ENCODE assay signal across 9 mouse cellular contexts in the genomic region with DNA sequence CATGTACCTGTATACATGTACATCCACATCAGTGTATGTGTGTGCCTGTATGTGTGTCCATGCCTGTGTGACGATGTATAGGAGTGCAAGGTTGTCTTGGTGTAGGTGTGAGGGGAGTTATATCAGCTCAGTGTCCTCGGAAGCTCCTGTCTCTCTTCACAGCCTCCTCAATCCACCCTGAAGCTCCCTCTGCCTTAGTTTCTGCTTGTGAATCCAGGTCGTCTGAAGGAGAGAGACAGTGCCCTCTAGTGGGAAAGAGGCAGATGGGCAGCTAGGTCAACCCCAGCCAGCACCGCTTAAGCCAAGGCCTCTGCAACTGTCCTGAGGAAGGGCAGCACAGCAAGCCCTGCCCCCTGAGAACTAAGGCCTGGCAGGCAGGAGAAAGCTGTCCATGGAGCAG. TPM values are rescaled to one million over a fixed set of nuclear protein-coding genes. Genes with fewer than 3 reads are reported as not detected.
DNase-seq lines count a peak whose midpoint lies in the region; ATAC-seq and TF ChIP-seq lines count a peak whose summit lies in the region.
"Had no signal": no experiment of that assay in that cellular context is flagged by ENCODE, and none has a peak within 500 bp of the region (broad histone marks: within the 10 kb centered on the region; RNA-seq: fewer than 3 reads in every experiment).

No protein-coding gene starts in this region.

- peak; percentile 88 to 94 for TF ChIP-seq CTCF in CH12.LX (conservative IDR thresholded peaks at IDR 0.05 in 1 of 2, IDR thresholded peaks at IDR 0.05 in 1 of 2; ENCODE audit: low read depth in 2 of 2, low read length in 2 of 2)

- H3K4me2 ChIP-seq in CH12.LX (ENCODE audit: insufficient read depth, low read depth, poor library complexity, severe bottlenecking), result no peak overlapping the region
- no peak overlapping the region for H3K4me2 ChIP-seq in forebrain, embryonic 14.5 days (ENCODE audit: low read length)
- no peak overlapping the region for H3K4me2 ChIP-seq in intestine, embryonic 16.5 days (ENCODE audit: low read depth, low read length)
- no peak overlapping the region for H3K4me2 ChIP-seq in lung, embryonic 16.5 days (ENCODE audit: low read depth, low read length)

- H3K36me3 ChIP-seq in CH12.LX (replicated peaks in 1 of 2; ENCODE audit: control insufficient read depth in 1 of 2, insufficient read depth in 1 of 2, low read length in 1 of 2), result no peaks in the 10 kb centered on the region
- H3K36me3 ChIP-seq in forebrain, embryonic 14.5 days (ENCODE audit: control insufficient read depth, insufficient read depth, low read length), result no peaks in the 10 kb centered on the region
- no peaks in the 10 kb centered on the region for H3K36me3 ChIP-seq in intestine, embryonic 16.5 days (ENCODE audit: control insufficient read depth, insufficient read depth, low read length)
- no peaks in the 10 kb centered on the region for H3K36me3 ChIP-seq in lung, embryonic 16.5 days (ENCODE audit: control insufficient read depth, insufficient read depth, low read length)

- no peak for TF ChIP-seq EP300 in CH12.LX (IDR thresholded peaks at IDR 0.05; ENCODE audit: low read length)

- dilution Hi-C loops in CH12.LX (cut with MboI; ENCODE audit: extremely low pct_ligation_motif_present, extremely low pct_unique_long_range_greater_than_20kb, low sequenced_read_pairs), result no loop called here

- no peak overlapping the region for H3K9ac ChIP-seq in CH12.LX (ENCODE audit: insufficient read depth, low read depth)
- H3K9ac ChIP-seq in forebrain, embryonic 14.5 days (ENCODE audit: low read length), result no peak overlapping the region
- 0 out of 2 replicates have a peak overlapping the region, but pooled peaks have one; percentile 38 for H3K9ac ChIP-seq in intestine, embryonic 16.5 days (ENCODE audit: low read depth, low read length)
- no peak overlapping the region for H3K9ac ChIP-seq in lung, embryonic 16.5 days (ENCODE audit: low read length)

- peaks cover 76% of the 10 kb centered on the region for H3K27me3 ChIP-seq in CH12.LX (replicated peaks)
- no peaks in the 10 kb centered on the region for H3K27me3 ChIP-seq in forebrain, embryonic 14.5 days (replicated peaks; ENCODE audit: control insufficient read depth, insufficient read depth, low read length)
- H3K27me3 ChIP-seq in intestine, embryonic 16.5 days (replicated peaks; ENCODE audit: control insufficient read depth, insufficient read depth, low read length), result peaks cover 7% of the 10 kb centered on the region
- H3K27me3 ChIP-seq in lung, embryonic 16.5 days (ENCODE audit: control insufficient read depth, insufficient read depth, low read depth, low read length), result no peaks in the 10 kb centered on the region

- no peak for TF ChIP-seq POLR2A in CH12.LX (IDR thresholded peaks at IDR 0.05; ENCODE audit: low read depth, low read length)

- peak; percentile 77 for DNase-seq in 416B (ENCODE audit: low read depth)
- peak; percentile 68 for DNase-seq in CH12.LX (ENCODE audit: extremely low read depth)
- DNase-seq in cerebellum, adult 18-20 months, result peak; percentile 75 to 78
- DNase-seq in forebrain, embryonic 14.5 days (ENCODE audit: low spot score), result peak; percentile 83
- DNase-seq in yolk sac, embryonic 10.5 days (ENCODE audit: low spot score), result no peak

- WGBS in forebrain, embryonic 14.5 days, result 4% methylated on average over 4 of the region's 4 CpGs
- WGBS in intestine, embryonic 16.5 days, result 2% methylated on average over 4 of the region's 4 CpGs
- WGBS in lung, embryonic 16.5 days, result 2% methylated on average over 4 of the region's 4 CpGs

- peak; percentile 69 for TF ChIP-seq RAD21 in CH12.LX (IDR thresholded peaks at IDR 0.05; ENCODE audit: low read depth, low read length)

- in situ Hi-C loops in CH12.LX (cut with MboI; ENCODE audit: low pct_ligation_motif_present, low pct_unique_long_range_greater_than_20kb, low sequenced_read_pairs), result no loop called here

- no peak overlapping the region for H3K27ac ChIP-seq in CH12.LX (ENCODE audit: insufficient read depth, low read depth)
- no peak overlapping the region for H3K27ac ChIP-seq in forebrain, embryonic 14.5 days (ENCODE audit: low read depth, low read length)
- no peak overlapping the region for H3K27ac ChIP-seq in intestine, embryonic 16.5 days (ENCODE audit: low read length)
- H3K27ac ChIP-seq in lung, embryonic 16.5 days (ENCODE audit: low read length), result no peak overlapping the region
- H3K27ac ChIP-seq: macrophage had no signal

- ATAC-seq in forebrain, embryonic 14.5 days, result peak; percentile 61
- peak; percentile 56 for ATAC-seq in intestine, embryonic 16.5 days
- peak; percentile 57; the same call in 1 of the 2 replicates for ATAC-seq in lung, embryonic 16.5 days (ENCODE audit: low read depth)
- peak; percentile 73 for ATAC-seq in neutrophil, adult 5-6 weeks (ENCODE audit: extremely low read depth, insufficient number of reproducible peaks, low FRiP score, poor library complexity, severe bottlenecking)

- H3K9me3 ChIP-seq in CH12.LX (replicated peaks; ENCODE audit: low read length), result no peaks in the 10 kb centered on the region
- no peaks in the 10 kb centered on the region for H3K9me3 ChIP-seq in forebrain, embryonic 14.5 days (replicated peaks; ENCODE audit: control insufficient read depth, low read length)
- H3K9me3 ChIP-seq in intestine, embryonic 16.5 days (ENCODE audit: control insufficient read depth, low read length), result no peaks in the 10 kb centered on the region
- H3K9me3 ChIP-seq in lung, embryonic 16.5 days (ENCODE audit: control insufficient read depth, low read length), result no peaks in the 10 kb centered on the region

- H3K79me2 ChIP-seq in CH12.LX (replicated peaks; ENCODE audit: control insufficient read depth, extremely low read depth, insufficient read depth, poor library complexity, severe bottlenecking), result no peaks in the 10 kb centered on the region

- H3K4me3 ChIP-seq in CH12.LX (replicated peaks in 1 of 3; ENCODE audit: low read depth in 2 of 3, low read length in 2 of 3, poor library complexity in 1 of 3), result no peak overlapping the region
- H3K4me3 ChIP-seq in forebrain, embryonic 14.5 days (ENCODE audit: low read depth, low read length), result no peak overlapping the region
- H3K4me3 ChIP-seq in intestine, embryonic 16.5 days (ENCODE audit: low read length), result no peak overlapping the region
- H3K4me3 ChIP-seq in lung, embryonic 16.5 days (ENCODE audit: low read length), result no peak overlapping the region

- H3K4me1 ChIP-seq in CH12.LX (ENCODE audit: control insufficient read depth in 1 of 2, insufficient read depth in 2 of 2), result peaks cover 3 to 7% of the 10 kb centered on the region in 2 experiments; a peak in 3 of 4 replicates
- H3K4me1 ChIP-seq in forebrain, embryonic 14.5 days (ENCODE audit: control insufficient read depth, insufficient read depth, low read length), result peaks cover 3% of the 10 kb centered on the region; the same call in 1 of the 2 replicates
- no peaks in the 10 kb centered on the region for H3K4me1 ChIP-seq in intestine, embryonic 16.5 days (ENCODE audit: control insufficient read depth, insufficient read depth, low read length)
- H3K4me1 ChIP-seq in lung, embryonic 16.5 days (replicated peaks; ENCODE audit: control insufficient read depth, insufficient read depth, low read length), result no peaks in the 10 kb centered on the region

TF ChIP-seq in CH12.LX, 34 proteins besides CTCF, POLR2A, EP300 and RAD21 (continues in another document):
- TF ChIP-seq SMC3 (IDR thresholded peaks at IDR 0.05; ENCODE audit: low read depth, low read length), result peak; percentile 79

RNA-seq across cellular contexts. Expression of a gene that starts 13.2 kb away (rescaled TPM):
- total RNA-seq in CH12.LX (2012; rRNA removed) (17.9 and 19.9 TPM in 2 replicates), CH12.LX (2014; rRNA removed) (10.5 and 12.5 TPM in 2 replicates)
- polyA plus RNA-seq in CH12.LX (2012; ENCODE audit: insufficient read length, low read depth), result 56.5 and 69.9 TPM in 2 replicates
- 90.7 and 98.1 TPM in 2 replicates for polyA plus RNA-seq in forebrain, embryonic 14.5 days (2014; fragmentation: Nextera tagmentation; extraction: Ambion mirVana)
- 19.3 and 20.9 TPM in 2 replicates for polyA plus RNA-seq in intestine, embryonic 16.5 days (2015; fragmentation: Nextera tagmentation; extraction: Ambion mirVana)
- 31.1 and 34.5 TPM in 2 replicates for polyA plus RNA-seq in lung, embryonic 16.5 days (2015; fragmentation: Nextera tagmentation; extraction: Ambion mirVana)
- total RNA-seq in neutrophil, adult 5-6 weeks (2017), result 28.9 and 29.6 TPM in 2 replicates

RNA-seq across cellular contexts. Expression of a gene that starts 16.6 kb away (rescaled TPM):
- total RNA-seq in CH12.LX (2012; rRNA removed) (2.1 and 2.9 TPM in 2 replicates), CH12.LX (2014; rRNA removed) (not detected in 2 replicates)
- polyA plus RNA-seq in CH12.LX (2012; ENCODE audit: insufficient read length, low read depth), result not detected in 2 replicates
- not detected in 2 replicates for polyA plus RNA-seq in forebrain, embryonic 14.5 days (2014; fragmentation: Nextera tagmentation; extraction: Ambion mirVana)
- polyA plus RNA-seq in intestine, embryonic 16.5 days (2015; fragmentation: Nextera tagmentation; extraction: Ambion mirVana), result not detected in 2 replicates
- polyA plus RNA-seq in lung, embryonic 16.5 days (2015; fragmentation: Nextera tagmentation; extraction: Ambion mirVana), result not detected in 2 replicates
- not detected in 2 replicates for total RNA-seq in neutrophil, adult 5-6 weeks (2017)
- polyA plus RNA-seq: macrophage had no signal

RNA-seq across cellular contexts. Expression of a gene that starts 18.5 kb away (rescaled TPM):
- total RNA-seq in CH12.LX (2012; rRNA removed) (0.46 and 0.47 TPM in 2 replicates), CH12.LX (2014; rRNA removed) (not detected in 2 replicates)
- 0.80 and 0.94 TPM in 2 replicates for polyA plus RNA-seq in CH12.LX (2012; ENCODE audit: insufficient read length, low read depth)
- polyA plus RNA-seq in forebrain, embryonic 14.5 days (2014; fragmentation: Nextera tagmentation; extraction: Ambion mirVana), result 15.6 and 18.9 TPM in 2 replicates
- 1.7 and 2.0 TPM in 2 replicates for polyA plus RNA-seq in intestine, embryonic 16.5 days (2015; fragmentation: Nextera tagmentation; extraction: Ambion mirVana)
- 1.6 and 1.7 TPM in 2 replicates for polyA plus RNA-seq in lung, embryonic 16.5 days (2015; fragmentation: Nextera tagmentation; extraction: Ambion mirVana)
- 0.23 TPM in 1 of 2 replicates, not detected in the other for total RNA-seq in neutrophil, adult 5-6 weeks (2017)

RNA-seq across cellular contexts. Expression of a gene that starts 28.6 kb away (rescaled TPM):
- total RNA-seq in CH12.LX (2012; rRNA removed) (0.17 and 0.25 TPM in 2 replicates), CH12.LX (2014; rRNA removed) (0.12 and 0.24 TPM in 2 replicates)
- 0.26 and 0.56 TPM in 2 replicates for polyA plus RNA-seq in CH12.LX (2012; ENCODE audit: insufficient read length, low read depth)
- polyA plus RNA-seq in forebrain, embryonic 14.5 days (2014; fragmentation: Nextera tagmentation; extraction: Ambion mirVana), result 0.77 and 1.2 TPM in 2 replicates
- polyA plus RNA-seq in intestine, embryonic 16.5 days (2015; fragmentation: Nextera tagmentation; extraction: Ambion mirVana), result 33.0 and 47.4 TPM in 2 replicates
- 3.3 and 3.7 TPM in 2 replicates for polyA plus RNA-seq in lung, embryonic 16.5 days (2015; fragmentation: Nextera tagmentation; extraction: Ambion mirVana)
- 1.1 TPM in 1 of 2 replicates, not detected in the other for total RNA-seq in neutrophil, adult 5-6 weeks (2017)

RNA-seq across cellular contexts. Expression of a gene that starts 36.7 kb away (rescaled TPM):
- total RNA-seq in CH12.LX (2012; rRNA removed), result 112 and 140 TPM in 2 replicates
- 98.8 and 106 TPM in 2 replicates for total RNA-seq in CH12.LX (2014; rRNA removed)
- polyA plus RNA-seq in CH12.LX (2012; ENCODE audit: insufficient read length, low read depth), result 119 and 140 TPM in 2 replicates
- polyA plus RNA-seq in forebrain, embryonic 14.5 days (2014; fragmentation: Nextera tagmentation; extraction: Ambion mirVana), result 195 and 238 TPM in 2 replicates
- 249 and 253 TPM in 2 replicates for polyA plus RNA-seq in intestine, embryonic 16.5 days (2015; fragmentation: Nextera tagmentation; extraction: Ambion mirVana)
- 148 and 164 TPM in 2 replicates for polyA plus RNA-seq in lung, embryonic 16.5 days (2015; fragmentation: Nextera tagmentation; extraction: Ambion mirVana)
- 24.1 and 29.8 TPM in 2 replicates for total RNA-seq in neutrophil, adult 5-6 weeks (2017)
